Comparison of ENCODE assay signal across 12 mouse cellular contexts in genomic region chr5:143706030-143706821, GRCm38 (mm10). TPM values are rescaled to one million over a fixed set of nuclear protein-coding genes. Genes with fewer than 3 reads are reported as not detected.
DNase-seq lines count a peak whose midpoint lies in the region; ATAC-seq and TF ChIP-seq lines count a peak whose summit lies in the region.
"Had no signal": no experiment of that assay in that cellular context is flagged by ENCODE, and none has a peak within 500 bp of the region (broad histone marks: within the 10 kb centered on the region; RNA-seq: fewer than 3 reads in every experiment).

No protein-coding gene starts in this region.

- H3K27ac ChIP-seq in hindbrain, embryonic 10.5 days: 0 out of 2 replicates have a peak overlapping the region, but pooled peaks have one; percentile 35
- H3K27ac ChIP-seq in hindbrain, embryonic 11.5 days (ENCODE audit: low read depth, low read length): no peak overlapping the region
- H3K27ac ChIP-seq in embryonic facial prominence, embryonic 10.5 days (replicated peaks): peak overlapping the region; percentile 57
- H3K27ac ChIP-seq in intestine, embryonic 15.5 days: peak overlapping the region; percentile 41; the same call in 1 of the 2 replicates
- no peak overlapping the region for H3K27ac ChIP-seq in liver, postnatal 0 days (ENCODE audit: low read depth)
- H3K27ac ChIP-seq: forebrain, embryonic 13.5 days; neural tube, embryonic 15.5 days had no signal

- H3K27me3 ChIP-seq in hindbrain, embryonic 10.5 days (ENCODE audit: insufficient read depth, poor library complexity, severe bottlenecking): no peaks in the 10 kb centered on the region
- H3K27me3 ChIP-seq in hindbrain, embryonic 11.5 days (ENCODE audit: control insufficient read depth, insufficient read depth, low read length): no peaks in the 10 kb centered on the region
- no peaks in the 10 kb centered on the region for H3K27me3 ChIP-seq in embryonic facial prominence, embryonic 10.5 days (replicated peaks; ENCODE audit: low read depth, poor library complexity, severe bottlenecking)
- H3K27me3 ChIP-seq in intestine, embryonic 15.5 days (replicated peaks): no peaks in the 10 kb centered on the region
- no peaks in the 10 kb centered on the region for H3K27me3 ChIP-seq in liver, postnatal 0 days (ENCODE audit: insufficient read depth, low read length)
- H3K27me3 ChIP-seq: forebrain, embryonic 13.5 days; neural tube, embryonic 15.5 days had no signal

- peaks cover 3% of the 10 kb centered on the region; the same call in 1 of the 2 replicates for H3K4me1 ChIP-seq in hindbrain, embryonic 10.5 days (replicated peaks)
- no peaks in the 10 kb centered on the region for H3K4me1 ChIP-seq in hindbrain, embryonic 11.5 days (replicated peaks; ENCODE audit: control insufficient read depth, insufficient read depth, low read length)
- peaks cover 24% of the 10 kb centered on the region for H3K4me1 ChIP-seq in embryonic facial prominence, embryonic 10.5 days
- H3K4me1 ChIP-seq in intestine, embryonic 15.5 days (replicated peaks): no peaks in the 10 kb centered on the region
- H3K4me1 ChIP-seq in liver, postnatal 0 days (ENCODE audit: insufficient read depth): no peaks in the 10 kb centered on the region
- H3K4me1 ChIP-seq: forebrain, embryonic 13.5 days had no signal

- TF ChIP-seq EP300 in liver, postnatal 0 days (IDR thresholded peaks at IDR 0.05; ENCODE audit: low read depth): peak; percentile 41; the same call in 1 of the 2 replicates

- no peak overlapping the region for H3K9ac ChIP-seq in hindbrain, embryonic 11.5 days (ENCODE audit: low read depth, low read length)
- no peak overlapping the region for H3K9ac ChIP-seq in intestine, embryonic 15.5 days
- H3K9ac ChIP-seq in liver, postnatal 0 days (replicated peaks): no peak overlapping the region
- H3K9ac ChIP-seq: forebrain, embryonic 13.5 days; neural tube, embryonic 15.5 days had no signal

- no peak overlapping the region for H3K4me3 ChIP-seq in hindbrain, embryonic 10.5 days
- no peak overlapping the region for H3K4me3 ChIP-seq in hindbrain, embryonic 11.5 days (ENCODE audit: low read depth, low read length)
- H3K4me3 ChIP-seq in embryonic facial prominence, embryonic 10.5 days: no peak overlapping the region
- H3K4me3 ChIP-seq in intestine, embryonic 15.5 days (replicated peaks): no peak overlapping the region
- no peak overlapping the region for H3K4me3 ChIP-seq in liver, postnatal 0 days (ENCODE audit: low read depth, low read length)
- H3K4me3 ChIP-seq: forebrain, embryonic 13.5 days; neural tube, embryonic 15.5 days had no signal

- H3K9me3 ChIP-seq in hindbrain, embryonic 10.5 days: no peaks in the 10 kb centered on the region
- H3K9me3 ChIP-seq in hindbrain, embryonic 11.5 days (ENCODE audit: control insufficient read depth, low read length): no peaks in the 10 kb centered on the region
- no peaks in the 10 kb centered on the region for H3K9me3 ChIP-seq in embryonic facial prominence, embryonic 10.5 days
- no peaks in the 10 kb centered on the region for H3K9me3 ChIP-seq in intestine, embryonic 15.5 days
- H3K9me3 ChIP-seq in liver, postnatal 0 days (ENCODE audit: low read length): no peaks in the 10 kb centered on the region
- H3K9me3 ChIP-seq: forebrain, embryonic 13.5 days; neural tube, embryonic 15.5 days had no signal

- no peak for TF ChIP-seq CTCF in liver, postnatal 0 days (IDR thresholded peaks at IDR 0.05; ENCODE audit: low read depth)

- WGBS in hindbrain, embryonic 10.5 days: 87% methylated on average over 9 of the region's 9 CpGs
- WGBS in hindbrain, embryonic 11.5 days: 85% methylated on average over 9 of the region's 9 CpGs
- 67% methylated on average over 9 of the region's 9 CpGs for WGBS in embryonic facial prominence, embryonic 10.5 days
- WGBS in intestine, embryonic 15.5 days: 67% methylated on average over 9 of the region's 9 CpGs
- WGBS in liver, postnatal 0 days (ENCODE audit: insufficient replicate concordance): 64% methylated on average over 9 of the region's 9 CpGs

- H3K36me3 ChIP-seq in hindbrain, embryonic 10.5 days: peaks cover 88% of the 10 kb centered on the region
- no peaks in the 10 kb centered on the region for H3K36me3 ChIP-seq in hindbrain, embryonic 11.5 days (ENCODE audit: control insufficient read depth, insufficient read depth, low read length)
- peaks cover 95% of the 10 kb centered on the region for H3K36me3 ChIP-seq in embryonic facial prominence, embryonic 10.5 days (replicated peaks)
- H3K36me3 ChIP-seq in intestine, embryonic 15.5 days: peaks cover 36% of the 10 kb centered on the region
- peaks cover 72% of the 10 kb centered on the region for H3K36me3 ChIP-seq in liver, postnatal 0 days (replicated peaks; ENCODE audit: insufficient read depth, low read length)

- no peak for ATAC-seq in hindbrain, embryonic 11.5 days (ENCODE audit: low FRiP score)
- peak; percentile 64 for ATAC-seq in intestine, embryonic 15.5 days
- no peak for ATAC-seq in liver, postnatal 0 days
- ATAC-seq: forebrain, embryonic 13.5 days had no signal

- no peak overlapping the region for H3K4me2 ChIP-seq in hindbrain, embryonic 11.5 days (replicated peaks; ENCODE audit: low read depth, low read length)
- H3K4me2 ChIP-seq in intestine, embryonic 15.5 days (replicated peaks): no peak overlapping the region
- no peak overlapping the region for H3K4me2 ChIP-seq in liver, postnatal 0 days (ENCODE audit: low read depth, low read length)
- H3K4me2 ChIP-seq: forebrain, embryonic 13.5 days; neural tube, embryonic 15.5 days had no signal

- no peak for DNase-seq in hindbrain, embryonic 10.5 days (ENCODE audit: low spot score)
- no peak for DNase-seq in hindbrain, embryonic 11.5 days (ENCODE audit: low spot score)
- DNase-seq in embryonic facial prominence, embryonic 10.5 days (ENCODE audit: low spot score): peak; percentile 38
- DNase-seq in liver, postnatal 0 days: no peak
- no peak for DNase-seq in thymus, postnatal 0 days (ENCODE audit: low spot score)
- DNase-seq in lung, postnatal 14 days: no peak
- no peak for DNase-seq in urinary bladder, adult 18-20 months (ENCODE audit: low spot score in 2 of 2)
- DNase-seq: adrenal gland, postnatal 14 days; cerebellum, adult 9-10 months had no signal

RNA-seq across cellular contexts. Expression of gene Usp42, which starts 25.9 kb away (rescaled TPM):
- polyA plus RNA-seq in hindbrain, embryonic 10.5 days (2016; fragmentation: Nextera tagmentation; extraction: Ambion mirVana): 27.0 and 28.4 TPM in 2 replicates
- polyA plus RNA-seq in hindbrain, embryonic 11.5 days (2014; fragmentation: Nextera tagmentation; extraction: Ambion mirVana): 29.6 and 30.9 TPM in 2 replicates
- polyA plus RNA-seq in embryonic facial prominence, embryonic 10.5 days (2016; fragmentation: Nextera tagmentation; extraction: Ambion mirVana): 30.1 and 31.9 TPM in 2 replicates
- polyA plus RNA-seq in intestine, embryonic 15.5 days (2015; fragmentation: Nextera tagmentation; extraction: Ambion mirVana): 14.8 and 15.4 TPM in 2 replicates
- polyA plus RNA-seq in liver, postnatal 0 days (2015; fragmentation: Nextera tagmentation; extraction: Ambion mirVana): 2.3 and 2.7 TPM in 2 replicates
- 11.9 and 13.4 TPM in 2 replicates for polyA plus RNA-seq in thymus, postnatal 0 days (2015; fragmentation: Nextera tagmentation; extraction: Ambion mirVana)

Comparison
In these comparisons a context has a peak if more than half of its experiments do, and no peak if none do; other contexts are left out.
1. H3K27ac ChIP-seq: peak in hindbrain, embryonic 10.5 days (single experiment), embryonic facial prominence, embryonic 10.5 days (single experiment) and intestine, embryonic 15.5 days (single experiment); none in hindbrain, embryonic 11.5 days (single experiment) and liver, postnatal 0 days (single experiment).